Mouse (Mus musculus): ENCODE results near the gene Sel1l3. TPM values are rescaled to one million over a fixed set of nuclear protein-coding genes. Genes with fewer than 3 reads are reported as not detected.

The Sel1l3 gene
- polyA plus RNA-seq, 1 experiment from 2014 or later, result 0.05 TPM

GRCm38 (mm10) chr5:53108026-53108425 lies 105.7 kb downstream of the Sel1l3 start:
- 61% methylated on average over 9 of the region's 9 CpGs for WGBS (ENCODE audit: insufficient replicate concordance)
- H3K9ac ChIP-seq, result no peak overlapping the region
- no peak overlapping the region for H3K4me3 ChIP-seq (replicated peaks)
- H3K36me3 ChIP-seq, result no peaks in the 10 kb centered on the region
- H3K27me3 ChIP-seq, result no peaks in the 10 kb centered on the region
- H3K27ac ChIP-seq, result no peak overlapping the region
- DNase-seq, result no peak
- ATAC-seq (ENCODE audit: low read depth), result no peak
- no peak overlapping the region for H3K4me2 ChIP-seq
- no peaks in the 10 kb centered on the region for H3K4me1 ChIP-seq (replicated peaks)
- no peaks in the 10 kb centered on the region for H3K9me3 ChIP-seq (replicated peaks)

- no peaks in the 10 kb centered on the region for H3K36me3 ChIP-seq
- ATAC-seq (ENCODE audit: low read depth) (no peak), DNase-seq (no peak)
Observed at GRCm38 (mm10) chr5:53106731-53107130, 107.0 kb downstream of the Sel1l3 start.

GRCm38 (mm10) chr5:53106125-53106524 lies 107.6 kb downstream of the Sel1l3 start:
- no peaks in the 10 kb centered on the region for H3K36me3 ChIP-seq
- no peak overlapping the region for H3K27ac ChIP-seq
- DNase-seq, result no peak
- H3K9me3 ChIP-seq (replicated peaks), result no peaks in the 10 kb centered on the region
- 57% methylated on average over 4 of the region's 4 CpGs for WGBS (ENCODE audit: insufficient replicate concordance)
- H3K27me3 ChIP-seq, result no peaks in the 10 kb centered on the region
- H3K4me2 ChIP-seq, result no peak overlapping the region
- no peak overlapping the region for H3K9ac ChIP-seq
- H3K4me3 ChIP-seq (replicated peaks), result no peak overlapping the region
- no peaks in the 10 kb centered on the region for H3K4me1 ChIP-seq (replicated peaks)
- ATAC-seq (ENCODE audit: low read depth), result no peak

More at GRCm38 (mm10) chr5:53106731-53107130, 107.0 kb downstream of the Sel1l3 start:
- Histone ChIP-seq H3K9me3 (replicated peaks) (no peaks in the 10 kb centered on the region), H3K4me2 (no peak overlapping the region), H3K9ac (no peak overlapping the region), H3K27ac (no peak overlapping the region), H3K4me1 (replicated peaks) (no peaks in the 10 kb centered on the region), H3K4me3 (replicated peaks) (no peak overlapping the region), H3K27me3 (no peaks in the 10 kb centered on the region)
- WGBS (ENCODE audit: insufficient replicate concordance), result 24% methylated on average over 4 of the region's 4 CpGs

DNA sequence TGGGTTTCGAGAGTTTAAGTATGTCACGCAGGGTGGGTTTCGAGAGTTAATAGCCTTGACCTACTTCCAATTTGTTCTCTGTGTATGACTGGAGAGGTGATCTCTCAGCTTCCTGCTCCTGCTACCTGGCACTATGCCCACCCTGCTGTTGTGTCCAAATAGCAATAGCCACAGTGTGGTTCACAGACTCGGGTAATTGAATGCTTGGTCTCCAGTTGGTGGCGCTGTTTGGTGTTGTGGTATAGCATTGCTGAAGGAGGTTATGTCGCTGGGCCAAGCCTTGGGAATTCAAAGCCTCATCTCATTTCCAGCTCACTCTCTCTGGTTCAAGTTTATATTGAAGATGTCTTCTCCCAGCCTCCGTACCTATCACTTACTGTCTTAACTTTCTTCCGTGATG lies 108.0 kb downstream of the Sel1l3 start:
- no peak for ATAC-seq (ENCODE audit: low read depth)
- 65% methylated on average over 8 of the region's 8 CpGs for WGBS (ENCODE audit: insufficient replicate concordance)
- Histone ChIP-seq H3K4me1 (replicated peaks) (no peaks in the 10 kb centered on the region), H3K27ac (no peak overlapping the region), H3K4me2 (no peak overlapping the region), H3K27me3 (no peaks in the 10 kb centered on the region), H3K36me3 (no peaks in the 10 kb centered on the region), H3K9me3 (replicated peaks) (no peaks in the 10 kb centered on the region), H3K4me3 (replicated peaks) (no peak overlapping the region), H3K9ac (no peak overlapping the region)
- no peak for DNase-seq

DNA sequence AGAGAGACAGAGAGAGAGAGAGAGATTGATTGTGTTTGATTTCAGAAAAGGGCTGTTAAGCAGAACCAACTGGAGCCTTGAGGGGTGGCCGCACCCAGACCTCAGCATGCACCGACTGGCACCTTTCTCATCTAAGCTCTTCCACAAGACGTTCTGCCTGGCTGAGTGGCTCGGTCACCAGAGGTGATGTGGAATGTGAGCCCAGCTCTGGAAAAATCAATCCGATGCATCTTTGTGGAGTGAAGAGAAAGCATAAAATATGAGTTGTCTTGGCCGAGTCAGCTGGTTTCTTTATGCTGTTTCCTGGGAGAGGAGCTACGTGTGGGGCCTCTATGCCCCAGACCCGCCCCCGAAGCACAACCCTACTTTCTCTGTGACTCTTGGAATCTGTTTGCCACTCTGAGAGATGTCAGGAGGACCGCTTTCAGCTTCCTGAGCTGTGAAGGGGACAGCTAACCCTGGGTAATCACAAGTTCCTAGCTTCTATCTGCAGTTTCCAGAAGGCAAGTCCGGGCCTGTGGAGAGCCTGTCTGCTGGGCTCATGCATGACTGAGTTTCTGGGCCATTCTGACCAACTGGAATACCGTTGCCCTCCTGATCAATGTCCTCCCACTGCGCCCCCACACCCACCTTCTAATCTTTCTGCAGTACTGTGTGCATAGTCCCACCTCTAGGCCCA lies 109.4 kb downstream of the Sel1l3 start:
- WGBS (ENCODE audit: insufficient replicate concordance), result 63% methylated on average over 13 of the region's 13 CpGs
- ATAC-seq (ENCODE audit: low read depth), result no peak

DNA sequence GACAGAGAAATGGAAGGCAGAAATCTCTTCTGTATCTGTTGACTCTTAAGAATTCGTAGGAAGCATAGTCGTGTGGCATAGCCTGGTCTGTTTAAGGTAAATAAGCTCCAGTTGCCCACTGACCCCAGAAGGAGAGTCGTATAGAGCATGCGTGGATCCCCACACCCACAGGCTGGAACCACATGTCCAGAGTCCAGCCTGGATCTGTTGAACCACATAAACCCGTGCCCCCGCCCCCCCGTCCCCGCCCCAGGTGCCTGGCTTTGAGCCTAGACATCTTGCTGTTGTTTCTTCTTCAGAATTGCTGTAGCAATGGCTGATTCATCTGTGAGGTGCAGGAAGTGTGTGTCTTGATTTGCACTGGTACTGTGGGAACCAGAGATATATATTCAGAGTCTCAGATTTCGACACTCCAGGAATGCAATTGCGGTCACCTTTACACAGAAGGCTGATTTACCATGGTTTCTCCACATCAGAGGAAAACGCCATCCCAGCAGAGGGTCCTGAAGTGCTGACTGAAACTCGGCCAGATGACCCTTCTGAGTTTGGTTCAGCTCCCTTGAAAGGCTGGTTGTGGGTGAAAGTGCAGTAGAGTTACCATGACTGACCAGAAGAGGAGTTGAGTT lies 111.8 kb downstream of the Sel1l3 start:
- Histone ChIP-seq H3K9ac (no peak overlapping the region), H3K4me1 (replicated peaks) (no peaks in the 10 kb centered on the region), H3K27me3 (no peaks in the 10 kb centered on the region), H3K27ac (no peak overlapping the region), H3K9me3 (replicated peaks) (no peaks in the 10 kb centered on the region), H3K4me2 (no peak overlapping the region), H3K4me3 (replicated peaks) (no peak overlapping the region), H3K36me3 (no peaks in the 10 kb centered on the region)
- no peak for ATAC-seq (ENCODE audit: low read depth)
- DNase-seq, result no peak
- 66% methylated on average over 12 of the region's 12 CpGs for WGBS (ENCODE audit: insufficient replicate concordance)

More for the DNA sequence above, 109.4 kb downstream of the Sel1l3 start:
- Histone ChIP-seq H3K36me3 (no peaks in the 10 kb centered on the region), H3K4me1 (replicated peaks) (no peaks in the 10 kb centered on the region), H3K4me2 (no peak overlapping the region), H3K4me3 (replicated peaks) (no peak overlapping the region), H3K27me3 (no peaks in the 10 kb centered on the region), H3K9ac (no peak overlapping the region), H3K27ac (no peak overlapping the region), H3K9me3 (replicated peaks) (no peaks in the 10 kb centered on the region)
- no peak for DNase-seq

- WGBS (ENCODE audit: insufficient replicate concordance), result 45% methylated on average over 3 of the region's 3 CpGs
- no peak overlapping the region for H3K4me2 ChIP-seq
- DNase-seq (no peak), ATAC-seq (ENCODE audit: low read depth) (no peak)
- H3K9ac ChIP-seq, result no peak overlapping the region
- H3K27me3 ChIP-seq, result no peaks in the 10 kb centered on the region
- H3K9me3 ChIP-seq (replicated peaks), result no peaks in the 10 kb centered on the region
- no peaks in the 10 kb centered on the region for H3K36me3 ChIP-seq
- no peak overlapping the region for H3K27ac ChIP-seq
- no peaks in the 10 kb centered on the region for H3K4me1 ChIP-seq (replicated peaks)
- no peak overlapping the region for H3K4me3 ChIP-seq (replicated peaks)
Observed at GRCm38 (mm10) chr5:53091331-53091730, 122.4 kb downstream of the Sel1l3 start.

DNA sequence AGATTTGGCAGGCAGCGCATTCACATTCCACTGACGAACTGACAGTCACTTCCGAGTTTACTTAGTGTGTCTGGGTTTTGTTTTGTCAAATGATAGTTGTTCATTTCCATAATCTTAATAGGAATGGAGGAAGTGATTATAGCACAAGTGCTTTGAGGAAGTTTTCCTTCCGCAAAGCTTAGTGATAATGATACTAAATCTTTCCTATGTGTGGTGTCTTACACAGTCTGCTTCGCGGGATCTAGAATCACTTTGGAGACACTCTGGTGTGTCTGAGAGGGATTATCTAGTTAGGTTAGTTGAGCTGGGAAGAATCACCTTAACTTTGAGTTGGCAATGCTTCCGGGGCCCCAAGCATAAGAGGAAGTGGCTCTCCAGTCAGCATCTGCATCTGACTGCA lies 126.3 kb downstream of the Sel1l3 start:
- no peak overlapping the region for H3K4me3 ChIP-seq (replicated peaks)
- 72% methylated on average over 7 of the region's 7 CpGs for WGBS (ENCODE audit: insufficient replicate concordance)
- H3K36me3 ChIP-seq, result no peaks in the 10 kb centered on the region
- H3K4me2 ChIP-seq, result no peak overlapping the region
- H3K27me3 ChIP-seq, result no peaks in the 10 kb centered on the region
- H3K27ac ChIP-seq, result no peak overlapping the region
- no peaks in the 10 kb centered on the region for H3K4me1 ChIP-seq (replicated peaks)
- DNase-seq (no peak), ATAC-seq (ENCODE audit: low read depth) (no peak)
- H3K9me3 ChIP-seq (replicated peaks), result no peaks in the 10 kb centered on the region
- H3K9ac ChIP-seq, result no peak overlapping the region

GRCm38 (mm10) chr5:53078453-53078852 lies 135.3 kb downstream of the Sel1l3 start:
- Histone ChIP-seq H3K27ac (no peak overlapping the region), H3K4me1 (replicated peaks) (no peaks in the 10 kb centered on the region), H3K4me3 (replicated peaks) (no peak overlapping the region), H3K4me2 (no peak overlapping the region), H3K9me3 (replicated peaks) (no peaks in the 10 kb centered on the region), H3K36me3 (no peaks in the 10 kb centered on the region), H3K27me3 (no peaks in the 10 kb centered on the region), H3K9ac (no peak overlapping the region)
- DNase-seq (no peak), ATAC-seq (ENCODE audit: low read depth) (no peak)
- 31% methylated on average over 4 of the region's 4 CpGs for WGBS (ENCODE audit: insufficient replicate concordance)

DNA sequence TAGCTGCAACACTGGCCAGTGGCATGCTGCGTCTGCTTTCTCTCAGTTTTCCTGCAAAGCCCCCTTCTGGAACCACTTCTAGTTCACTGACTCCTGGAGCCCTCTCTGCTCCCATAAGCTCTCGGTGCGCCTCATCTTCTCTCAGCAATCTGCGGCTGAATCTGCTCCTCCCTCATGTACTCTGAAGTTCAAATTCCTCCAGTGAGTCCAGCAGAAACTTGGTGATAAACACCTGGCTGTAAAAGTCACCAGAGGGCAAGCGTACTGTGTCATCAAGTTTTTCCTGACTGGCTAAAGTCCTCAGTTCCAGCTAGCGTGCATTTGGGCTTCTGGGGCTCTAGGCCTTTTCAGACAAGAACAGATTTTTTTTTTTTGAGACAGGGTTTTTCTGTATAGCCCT lies 139.2 kb downstream of the Sel1l3 start:
- no peak for DNase-seq
- no peak overlapping the region for H3K27ac ChIP-seq
- no peaks in the 10 kb centered on the region for H3K4me1 ChIP-seq (replicated peaks)
- no peaks in the 10 kb centered on the region for H3K27me3 ChIP-seq
- no peak for ATAC-seq (ENCODE audit: low read depth)
- H3K9ac ChIP-seq, result no peak overlapping the region
- no peak overlapping the region for H3K4me3 ChIP-seq (replicated peaks)
- no peaks in the 10 kb centered on the region for H3K9me3 ChIP-seq (replicated peaks)
- no peak overlapping the region for H3K4me2 ChIP-seq
- 56% methylated on average over 6 of the region's 6 CpGs for WGBS (ENCODE audit: insufficient replicate concordance)
- no peaks in the 10 kb centered on the region for H3K36me3 ChIP-seq

- H3K4me3 ChIP-seq (replicated peaks), result no peak overlapping the region
- H3K9me3 ChIP-seq (replicated peaks), result no peaks in the 10 kb centered on the region
- ATAC-seq (ENCODE audit: low read depth) (no peak), DNase-seq (no peak)
- no peak overlapping the region for H3K4me2 ChIP-seq
- 74% methylated on average over 9 of the region's 9 CpGs for WGBS (ENCODE audit: insufficient replicate concordance)
- H3K36me3 ChIP-seq, result no peaks in the 10 kb centered on the region
- H3K4me1 ChIP-seq (replicated peaks), result no peaks in the 10 kb centered on the region
- H3K27ac ChIP-seq, result no peak overlapping the region
- no peaks in the 10 kb centered on the region for H3K27me3 ChIP-seq
- H3K9ac ChIP-seq, result no peak overlapping the region
Observed at GRCm38 (mm10) chr5:53061532-53062130, 152.1 kb downstream of the Sel1l3 start.

Measured in liver, embryonic 13.5 days (tissue).